Mouse (Mus musculus) forebrain, embryonic 10.5 days (tissue): Measurements from ENCODE around the gene Sstr2. TPM values are rescaled to one million over a fixed set of nuclear protein-coding genes. Genes with fewer than 3 reads are reported as not detected.

Experiments used
- DNase-seq: peaks from one replicate; pipeline ENCODE4 v3.0.0-alpha.2; 2017; ENCODE audit warnings: low spot score; ENCODE audit errors: extremely low spot score
- H3K27ac ChIP-seq: fragments of 300-500 bp; sonication (generic); 2 replicates; pipeline ENCODE4 v1.5.1; 2016; ENCODE audit warnings: mild to moderate bottlenecking
- H3K27me3 ChIP-seq: fragments of 300-500 bp; sonication (generic); 2 replicates; pipeline ENCODE4 v1.6.1; 2016; ENCODE audit warnings: mild to moderate bottlenecking; ENCODE audit not compliant: poor library complexity, severe bottlenecking
- H3K36me3 ChIP-seq: fragments of 300-500 bp; sonication (generic); replicated peaks from 2 replicates; pipeline ENCODE4 v1.6.1; 2016; ENCODE audit warnings: mild to moderate bottlenecking, moderate library complexity
- H3K4me1 ChIP-seq: fragments of 300-500 bp; sonication (generic); 2 replicates; pipeline ENCODE4 v1.6.1; 2016
- H3K4me3 ChIP-seq: fragments of 300-500 bp; sonication (generic); 2 replicates; pipeline ENCODE4 v1.5.1; 2016; ENCODE audit warnings: mild to moderate bottlenecking, moderate library complexity
- H3K9me3 ChIP-seq: fragments of 300-500 bp; sonication (generic); 2 replicates; pipeline ENCODE4 v1.6.1; 2016; ENCODE audit warnings: mild to moderate bottlenecking, moderate library complexity
- whole genome bisulfite sequencing: fragments of 180-500 bp; shearing (Covaris S2); methylation state at CpG from one replicate; pipeline ENCODE4 v1.1.7; 2016; 5-methylcytosine and 5-hydroxymethylcytosine counted together
- polyA plus RNA-seq: library from polyadenylated mRNA; unstranded; fragments of >200 nt; fragmentation: Nextera tagmentation; extraction: Ambion mirVana; gene quantifications from 2 replicates; pipeline ENCODE4 v1.2.1, GENCODE M21; 2016

The Sstr2 gene
- polyA plus RNA-seq, 1 experiment from 2014 or later, result 4.1 TPM

DNA sequence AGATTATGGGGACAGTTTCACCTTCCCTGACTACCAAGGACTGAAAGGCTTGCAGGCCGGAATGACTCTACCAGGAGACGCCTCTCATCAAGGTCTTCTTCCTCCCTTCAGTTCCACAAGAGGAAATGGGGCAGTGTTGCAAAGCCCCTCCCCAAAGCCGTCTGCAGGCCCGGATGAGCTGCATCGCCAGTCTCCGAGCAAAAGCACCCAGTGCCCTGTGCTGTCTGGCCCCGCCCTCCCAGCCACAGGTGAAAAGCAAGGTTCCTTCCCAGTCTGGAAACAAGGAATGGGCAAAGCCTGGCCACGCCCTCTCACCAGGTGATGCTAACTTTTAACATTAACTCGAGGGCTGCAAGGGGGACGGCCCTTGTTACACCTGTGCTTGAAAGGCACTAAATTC lies 47.5 kb downstream of the Sstr2 start:
- WGBS, result 65% methylated on average over 10 of the region's 10 CpGs
- H3K4me1 ChIP-seq, result no peaks in the 10 kb centered on the region

DNA sequence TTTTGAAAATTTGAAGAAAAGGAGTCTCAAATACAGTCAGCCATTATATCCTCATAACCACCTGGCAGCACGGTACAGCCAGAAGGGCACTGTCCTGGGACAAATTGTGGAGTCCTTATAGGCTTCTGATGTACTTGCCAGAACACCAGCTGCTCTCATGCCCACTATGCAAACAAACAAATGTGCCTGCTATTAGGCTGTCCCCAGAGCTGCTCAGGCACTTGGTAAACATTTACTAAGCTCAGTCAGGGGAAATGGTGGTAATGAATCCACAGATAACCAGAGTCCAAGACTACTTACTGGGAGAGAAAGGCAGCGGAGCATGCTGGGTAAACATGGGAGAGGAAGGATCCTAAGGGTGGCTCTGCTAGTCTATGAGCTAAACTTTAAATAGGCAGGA lies 48.0 kb downstream of the Sstr2 start:
- WGBS, result 91% methylated on average over 2 of the region's 2 CpGs
- Histone ChIP-seq H3K4me1 (no peaks in the 10 kb centered on the region), H3K36me3 (peaks cover 89% of the 10 kb centered on the region), H3K27ac (no peak overlapping the region), H3K27me3 (no peaks in the 10 kb centered on the region), H3K9me3 (no peaks in the 10 kb centered on the region), H3K4me3 (no peak overlapping the region)
- no peak for DNase-seq

More for the DNA sequence above, 47.5 kb downstream of the Sstr2 start:
- no peaks in the 10 kb centered on the region for H3K27me3 ChIP-seq
- DNase-seq, result no peak
- no peak overlapping the region for H3K4me3 ChIP-seq
- H3K27ac ChIP-seq, result no peak overlapping the region
- H3K9me3 ChIP-seq, result no peaks in the 10 kb centered on the region
- H3K36me3 ChIP-seq, result peaks cover 89% of the 10 kb centered on the region

DNA sequence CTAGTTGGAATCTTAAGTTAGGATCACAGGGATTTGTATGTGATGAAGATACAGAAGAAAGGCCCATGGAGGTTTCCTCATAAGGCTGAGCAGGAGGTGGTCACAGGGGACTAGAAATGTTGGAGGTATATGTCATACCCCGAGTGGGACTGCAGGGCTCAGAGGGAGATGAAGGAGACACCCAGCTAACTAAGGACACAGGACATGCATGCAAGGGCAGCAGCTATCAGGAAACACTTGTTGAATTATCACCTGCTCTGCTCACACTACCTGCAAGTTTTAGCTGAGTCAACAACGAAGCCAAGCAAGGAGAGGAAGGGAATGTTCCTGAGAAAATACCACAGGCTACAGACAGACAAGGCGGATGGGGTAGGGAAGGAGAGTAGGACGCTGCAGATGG lies 48.6 kb downstream of the Sstr2 start:
- Histone ChIP-seq H3K4me3 (no peak overlapping the region), H3K36me3 (peaks cover 89% of the 10 kb centered on the region), H3K27me3 (no peaks in the 10 kb centered on the region), H3K27ac (no peak overlapping the region), H3K9me3 (no peaks in the 10 kb centered on the region), H3K4me1 (no peaks in the 10 kb centered on the region)
- no peak for DNase-seq
- WGBS, result 87% methylated on average over 4 of the region's 4 CpGs

DNA sequence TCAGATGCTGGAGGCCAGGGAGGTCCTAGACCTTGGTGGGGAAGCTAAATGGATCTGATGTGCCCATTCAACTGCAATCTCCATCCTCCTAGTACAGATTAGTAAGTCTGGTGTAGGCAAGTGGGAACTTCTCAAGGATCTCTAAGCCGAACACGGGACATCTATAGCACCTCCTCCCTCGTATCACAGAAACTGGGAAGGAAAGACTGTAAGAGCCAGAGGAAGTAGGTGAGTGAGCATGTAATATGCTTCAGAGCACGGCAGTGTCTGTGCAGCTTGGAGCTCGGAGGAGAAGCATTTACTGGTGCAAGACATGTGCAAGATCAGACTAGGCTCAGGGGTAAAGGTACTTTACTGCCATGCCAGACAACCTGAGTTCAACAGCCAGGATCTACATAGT lies 49.7 kb downstream of the Sstr2 start:
- H3K36me3 ChIP-seq, result peaks cover 89% of the 10 kb centered on the region
- no peaks in the 10 kb centered on the region for H3K9me3 ChIP-seq
- H3K4me1 ChIP-seq, result no peaks in the 10 kb centered on the region
- no peak overlapping the region for H3K4me3 ChIP-seq
- WGBS, result 91% methylated on average over 5 of the region's 5 CpGs
- DNase-seq, result no peak
- H3K27me3 ChIP-seq, result no peaks in the 10 kb centered on the region
- H3K27ac ChIP-seq, result no peak overlapping the region

GRCm38 (mm10) chr11:113669711-113670110 lies 50.6 kb downstream of the Sstr2 start:
- no peaks in the 10 kb centered on the region for H3K9me3 ChIP-seq
- no peaks in the 10 kb centered on the region for H3K27me3 ChIP-seq
- 71% methylated on average over 2 of the region's 4 CpGs for WGBS
- H3K27ac ChIP-seq, result no peak overlapping the region
- no peak overlapping the region for H3K4me3 ChIP-seq
- peaks cover 89% of the 10 kb centered on the region for H3K36me3 ChIP-seq
- no peak for DNase-seq
- no peaks in the 10 kb centered on the region for H3K4me1 ChIP-seq

- Histone ChIP-seq H3K36me3 (peaks cover 89% of the 10 kb centered on the region), H3K27me3 (no peaks in the 10 kb centered on the region), H3K4me1 (peaks cover 4% of the 10 kb centered on the region; the same call in 1 of the 2 replicates), H3K9me3 (no peaks in the 10 kb centered on the region), H3K4me3 (no peak overlapping the region), H3K27ac (no peak overlapping the region)
- 96% methylated on average over 4 of the region's 4 CpGs for WGBS
- no peak for DNase-seq
Observed at GRCm38 (mm10) chr11:113673614-113674013, 54.5 kb downstream of the Sstr2 start.

- H3K4me3 ChIP-seq, result no peak overlapping the region
- no peaks in the 10 kb centered on the region for H3K27me3 ChIP-seq
- H3K4me1 ChIP-seq, result peaks cover 4% of the 10 kb centered on the region; the same call in 1 of the 2 replicates
- peaks cover 79% of the 10 kb centered on the region for H3K36me3 ChIP-seq
- no peak overlapping the region for H3K27ac ChIP-seq
- no peak for DNase-seq
- WGBS, result 90% methylated on average over 5 of the region's 5 CpGs
- no peaks in the 10 kb centered on the region for H3K9me3 ChIP-seq
Observed at GRCm38 (mm10) chr11:113674595-113674994, 55.5 kb downstream of the Sstr2 start.

Other genes starting within 250 kb of the Sstr2 start
- 24.4 and 24.6 TPM in 2 replicates for gene Cog1, start 29.8 kb downstream of the Sstr2 start, polyA plus RNA-seq
- 18.4 and 19.8 TPM in 2 replicates for gene Slc39a11, start 30.7 kb downstream of the Sstr2 start, polyA plus RNA-seq
- gene Fam104a, start 64.8 kb downstream of the Sstr2 start, polyA plus RNA-seq, result 55.1 and 56.6 TPM in 2 replicates
- gene D11Wsu47e, start 65.1 kb downstream of the Sstr2 start, polyA plus RNA-seq, result 23.8 and 26.1 TPM in 2 replicates
- 0.28 and 0.40 TPM in 2 replicates for gene Cpsf4l, start 90.7 kb downstream of the Sstr2 start, polyA plus RNA-seq
- 107 TPM in 2 replicates for gene Cdc42ep4, start 132.5 kb downstream of the Sstr2 start, polyA plus RNA-seq